ENCODE assay signal across 23 mouse cellular contexts in genomic region chr4:87049061-87049460, GRCm38 (mm10).
"Had no signal": no experiment of that assay in that cellular context is flagged by ENCODE, and none has a peak within 500 bp of the region (broad histone marks: within the 10 kb centered on the region; RNA-seq: fewer than 3 reads in every experiment).

No protein-coding gene starts in this region.

- H3K4me3 ChIP-seq: heart, adult 2 months; heart, embryonic 13.5 days; heart, embryonic 15.5 days; hindbrain, embryonic 13.5 days; hindbrain, embryonic 15.5 days; kidney, embryonic 15.5 days; limb, embryonic 13.5 days; limb, embryonic 15.5 days; liver, embryonic 12.5 days had no signal

- H3K27ac ChIP-seq: heart, adult 2 months; heart, embryonic 13.5 days; heart, embryonic 15.5 days; hindbrain, embryonic 13.5 days; hindbrain, embryonic 15.5 days; hindbrain, postnatal 0 days; kidney, embryonic 15.5 days; kidney, postnatal 0 days; limb, embryonic 13.5 days; limb, embryonic 15.5 days; liver, embryonic 12.5 days; liver, embryonic 14.5 days had no signal

- ATAC-seq: hindbrain, postnatal 0 days; intestine, embryonic 16.5 days; liver, embryonic 12.5 days had no signal

- DNase-seq: gastrocnemius, postnatal 14 days; gastrocnemius, postnatal 36 days; heart, adult 2 months; heart, postnatal 14 days; heart, postnatal 36 days; kidney, adult 11 months; kidney, adult 2 months; kidney, adult 9 months; kidney, postnatal 14 days; kidney, postnatal 36 days; layer of hippocampus, postnatal 36 days had no signal
